Mouse (Mus musculus) small intestine, adult 2 months (tissue): Measurements from ENCODE around the gene Asb10. TPM values are rescaled to one million over a fixed set of nuclear protein-coding genes. Genes with fewer than 3 reads are reported as not detected.

Experiments
- H3K27ac ChIP-seq: fragments of 200-500 bp; 2 replicates; pipeline ENCODE4 v1.5.1; 2012; ENCODE audit warnings: low read depth, low read length, control low read depth, inconsistent platforms; ENCODE audit not compliant: insufficient read depth
- H3K27me3 ChIP-seq: fragments of 200-500 bp; 2 replicates; pipeline ENCODE4 v1.6.1; 2012; ENCODE audit warnings: mild to moderate bottlenecking, moderate library complexity, low read length, inconsistent platforms; ENCODE audit not compliant: control insufficient read depth, insufficient read depth
- H3K36me3 ChIP-seq: fragments of 200-500 bp; 2 replicates; pipeline ENCODE4 v1.6.1; 2012; ENCODE audit warnings: mild to moderate bottlenecking, low read length, control low read depth, inconsistent platforms; ENCODE audit not compliant: control insufficient read depth, insufficient read depth
- H3K4me1 ChIP-seq: fragments of 200-500 bp; 2 replicates; pipeline ENCODE4 v1.6.1; 2012; ENCODE audit warnings: low read length, inconsistent platforms, mixed read lengths; ENCODE audit not compliant: control insufficient read depth, insufficient read depth, insufficient read length
- H3K4me3 ChIP-seq: fragments of 200-500 bp; 2 replicates; pipeline ENCODE4 v1.5.1; 2012; ENCODE audit warnings: low read depth, mild to moderate bottlenecking, control low read depth, inconsistent platforms, low read length, moderate library complexity
- CTCF ChIP-seq: fragments of 200-500 bp; IDR thresholded peaks from 2 replicates; pipeline ENCODE4 v1.5.1; 2012; ENCODE audit warnings: low read depth, mild to moderate bottlenecking, control low read depth, inconsistent platforms, low read length, moderate library complexity, mixed read lengths; ENCODE audit not compliant: insufficient replicate concordance, insufficient read length; ENCODE audit errors: extremely low read depth
- POLR2A ChIP-seq: fragments of 200-500 bp; IDR thresholded peaks from 2 replicates; pipeline ENCODE4 v1.6.1; 2012; ENCODE audit warnings: low read depth, mild to moderate bottlenecking, control low read depth, inconsistent platforms, low read length, moderate library complexity
- WGBS: fragments of 180-500 bp; shearing (Covaris S2); methylation state at CpG from one replicate; pipeline ENCODE4 v1.1.7; 2018; 5-methylcytosine and 5-hydroxymethylcytosine counted together
- polyA plus RNA-seq: library from polyadenylated mRNA; depleted of rRNA; stranded (reverse); fragments of >200 nt; gene quantifications from 2 replicates; pipeline ENCODE4 v1.2.3, GENCODE M21; 2012

Asb10 gene
- polyA plus RNA-seq, 1 experiment: 0.42 TPM

- Histone ChIP-seq H3K4me1 (no peaks in the 10 kb centered on the region; the same call in 1 of the 2 replicates), H3K27me3 (peaks cover 4% of the 10 kb centered on the region; the same call in 1 of the 2 replicates), H3K4me3 (no peak overlapping the region), H3K27ac (no peak overlapping the region), H3K36me3 (no peaks in the 10 kb centered on the region)
- 20% methylated on average over 26 of the region's 26 CpGs for WGBS
- no peak for TF ChIP-seq CTCF
- TF ChIP-seq POLR2A: no peak
Measured at GRCm38 (mm10) chr5:24550598-24551316, 10.0 kb upstream of the Asb10 start.

- WGBS: 71% methylated on average over 7 of the region's 7 CpGs
- no peak overlapping the region for H3K27ac ChIP-seq
- H3K36me3 ChIP-seq: no peaks in the 10 kb centered on the region
- H3K27me3 ChIP-seq: no peaks in the 10 kb centered on the region; the same call in 1 of the 2 replicates
- H3K4me3 ChIP-seq: no peak overlapping the region
- H3K4me1 ChIP-seq: peaks cover 5% of the 10 kb centered on the region; the same call in 1 of the 2 replicates
- TF ChIP-seq POLR2A (no peak), CTCF (no peak)
Measured at GRCm38 (mm10) chr5:24542643-24543042, 1.9 kb upstream of the Asb10 start.

GRCm38 (mm10) chr5:24541144-24541569 is 379 bp upstream of the Asb10 start:
- H3K4me3 ChIP-seq: no peak overlapping the region
- no peaks in the 10 kb centered on the region for H3K36me3 ChIP-seq
- no peak overlapping the region for H3K27ac ChIP-seq
- peaks cover 5% of the 10 kb centered on the region; the same call in 1 of the 2 replicates for H3K4me1 ChIP-seq
- WGBS: 22% methylated on average over 6 of the region's 6 CpGs
- TF ChIP-seq POLR2A (no peak), CTCF (no peak)
- H3K27me3 ChIP-seq: no peaks in the 10 kb centered on the region; the same call in 1 of the 2 replicates

GRCm38 (mm10) chr5:24539571-24540296 is 1.0 kb downstream of the Asb10 start:
- Histone ChIP-seq H3K4me3 (no peak overlapping the region), H3K27me3 (no peaks in the 10 kb centered on the region; the same call in 1 of the 2 replicates), H3K4me1 (peaks cover 5% of the 10 kb centered on the region; the same call in 1 of the 2 replicates), H3K36me3 (no peaks in the 10 kb centered on the region), H3K27ac (no peak overlapping the region)
- no peak for TF ChIP-seq CTCF
- TF ChIP-seq POLR2A: no peak
- WGBS: 82% methylated on average over 22 of the region's 22 CpGs

GRCm38 (mm10) chr5:24537618-24538017 is 3.2 kb downstream of the Asb10 start:
- Histone ChIP-seq H3K27ac (no peak overlapping the region), H3K36me3 (no peaks in the 10 kb centered on the region), H3K4me1 (peaks cover 5% of the 10 kb centered on the region; the same call in 1 of the 2 replicates), H3K27me3 (no peaks in the 10 kb centered on the region; the same call in 1 of the 2 replicates), H3K4me3 (no peak overlapping the region)
- TF ChIP-seq POLR2A (no peak), CTCF (no peak)
- 65% methylated on average over 16 of the region's 16 CpGs for WGBS

GRCm38 (mm10) chr5:24536511-24536910 is 4.3 kb downstream of the Asb10 start:
- no peak overlapping the region for H3K4me3 ChIP-seq
- no peaks in the 10 kb centered on the region; the same call in 1 of the 2 replicates for H3K27me3 ChIP-seq
- H3K27ac ChIP-seq: no peak overlapping the region
- no peaks in the 10 kb centered on the region for H3K36me3 ChIP-seq
- peaks cover 5% of the 10 kb centered on the region; the same call in 1 of the 2 replicates for H3K4me1 ChIP-seq
- WGBS: 80% methylated on average over 5 of the region's 5 CpGs
- no peak for TF ChIP-seq POLR2A
- no peak for TF ChIP-seq CTCF

GRCm38 (mm10) chr5:24535731-24536130 is 5.0 kb downstream of the Asb10 start:
- Histone ChIP-seq H3K4me3 (no peak overlapping the region), H3K27me3 (no peaks in the 10 kb centered on the region; the same call in 1 of the 2 replicates), H3K4me1 (peaks cover 4% of the 10 kb centered on the region; the same call in 1 of the 2 replicates), H3K27ac (no peak overlapping the region), H3K36me3 (no peaks in the 10 kb centered on the region)
- TF ChIP-seq POLR2A (no peak), CTCF (no peak)
- 53% methylated on average over 3 of the region's 3 CpGs for WGBS
